Mouse (Mus musculus) embryonic fibroblast, embryonic 13.5 days (primary cell): ENCODE measurements around the gene Mapk10.

Source experiments
- CTCF ChIP-seq: IDR thresholded peaks from 2 replicates; pipeline ENCODE4 v1.5.1; 2011; ENCODE audit warnings: mild to moderate bottlenecking, control low read depth, low read length, moderate library complexity, borderline replicate concordance; ENCODE audit not compliant: insufficient read depth
- POLR2A ChIP-seq: IDR thresholded peaks from 2 replicates; pipeline ENCODE4 v1.6.1; 2011; ENCODE audit warnings: low read depth, mild to moderate bottlenecking, control low read depth, low read length, moderate library complexity

DNA sequence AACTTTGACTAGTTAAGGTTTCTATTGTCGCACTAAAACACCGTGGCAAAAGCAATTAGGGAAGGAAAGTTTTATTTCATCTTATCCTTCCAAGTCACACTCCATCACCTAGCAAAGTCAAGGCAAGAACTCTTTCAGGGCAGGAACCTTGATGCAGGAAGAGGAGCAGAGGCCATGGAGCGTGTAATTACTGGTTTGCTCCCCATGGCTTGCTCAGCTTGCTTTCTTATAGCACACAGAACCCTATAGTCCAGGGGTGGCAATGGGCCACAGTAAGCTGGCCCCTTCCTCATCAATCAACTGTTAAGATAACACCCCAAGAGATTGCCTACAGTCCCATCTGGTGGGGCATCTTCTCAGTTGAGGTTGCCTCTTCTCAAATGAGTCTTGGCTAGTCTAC lies 173.4 kb downstream of the Mapk10 start:
- no peak for TF ChIP-seq CTCF
- TF ChIP-seq POLR2A, result no peak
